Mouse (Mus musculus) CD8-positive naive resting alpha-beta T cell, adult 2 months (primary cell): Measurements from ENCODE around the gene Vps11.
A peak's percentile ranks its signal among the peaks of the same experiment; 100 is the strongest.
"Not testable (repeated sequence)": the region's sequence is repeated elsewhere in the genome, so short reads cannot be mapped to it uniquely, and the experiment has no call there.

ENCODE experiments used
- DNase-seq, 2 experiments: peaks; one replicate each; pipeline ENCODE4 v3.0.0; 2022; ENCODE audit warnings: low read depth in 2 of 2, low spot score in 2 of 2

Gene Vps11

DNA sequence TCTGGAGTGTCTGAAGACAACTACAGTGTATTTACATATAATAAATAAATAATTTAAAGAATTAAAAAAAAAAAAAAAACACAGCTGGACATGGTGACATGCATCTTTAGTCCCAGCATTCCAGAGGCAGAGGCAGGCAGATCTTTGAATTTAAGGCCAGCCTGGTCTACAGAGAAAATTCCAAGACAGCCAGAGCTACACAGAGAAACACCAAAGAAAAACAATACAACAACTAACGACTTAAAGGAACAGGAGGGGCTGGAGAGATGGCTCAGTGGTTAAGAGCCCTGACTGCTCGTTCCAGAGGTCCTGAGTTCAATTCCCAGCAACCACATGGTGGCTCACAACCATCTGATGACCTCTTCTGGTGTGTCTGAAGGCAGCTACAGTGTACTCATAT lies 15.9 kb upstream of the Vps11 start:
- DNase-seq, result not testable (repeated sequence)

DNA sequence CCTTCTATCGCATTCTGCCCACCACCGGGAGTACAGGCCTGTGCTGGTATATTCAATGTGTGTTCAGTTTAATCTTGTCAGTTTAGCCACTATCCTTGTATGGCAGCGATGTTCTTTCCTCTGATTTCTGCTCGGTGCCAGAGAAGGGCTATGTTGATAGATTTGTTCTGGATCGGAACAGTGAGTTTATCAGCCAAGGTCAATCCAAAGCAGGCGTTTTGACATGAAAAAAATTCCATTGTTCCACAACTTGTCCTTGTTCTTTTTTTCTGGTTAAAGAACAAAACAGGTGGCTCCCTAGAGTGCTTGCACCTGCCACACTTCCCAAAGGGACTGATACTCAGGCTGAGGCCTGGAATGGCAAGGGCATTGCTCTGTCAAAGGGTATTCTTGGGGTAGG lies 14.7 kb upstream of the Vps11 start:
- no peak for DNase-seq

DNA sequence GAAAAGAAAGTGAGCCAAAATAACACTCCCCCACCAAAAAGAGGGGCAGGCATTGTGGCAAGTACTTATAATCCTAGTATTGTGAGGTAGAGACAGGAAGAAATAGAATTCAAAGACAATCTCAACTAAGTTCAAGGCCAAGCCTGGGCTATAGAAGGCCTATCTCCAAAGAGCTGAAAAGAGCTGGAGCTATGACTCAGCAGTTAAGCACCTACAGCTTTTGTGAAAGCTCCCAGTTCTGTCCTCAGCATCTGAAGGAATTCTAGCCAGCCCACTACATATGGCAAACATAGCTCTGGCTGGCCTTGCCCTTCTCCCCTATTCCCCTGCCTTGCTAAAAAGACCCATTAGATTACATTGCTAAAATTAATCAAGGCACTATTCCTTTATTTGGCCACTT lies 11.9 kb upstream of the Vps11 start:
- no peak for DNase-seq

DNA sequence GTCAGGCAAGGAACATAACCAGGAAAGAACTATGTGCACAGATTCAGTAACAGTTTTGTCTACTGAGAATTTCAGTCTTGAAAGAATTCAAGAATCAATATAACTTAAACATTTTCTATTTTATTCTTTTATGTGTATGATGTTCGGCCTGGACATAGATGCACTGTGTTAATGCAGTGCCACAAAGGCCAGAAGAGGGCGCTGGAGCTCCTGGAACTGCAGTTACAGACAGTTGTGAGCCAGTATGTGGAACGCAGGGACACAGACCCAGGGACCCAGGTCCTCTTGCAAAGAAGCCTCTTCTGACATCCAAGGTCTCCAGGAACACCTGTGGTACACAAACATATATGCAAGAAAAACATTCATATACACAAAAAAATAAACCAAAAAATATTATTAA lies 3.0 kb upstream of the Vps11 start:
- peak; percentile 17 to 47 for DNase-seq

DNA sequence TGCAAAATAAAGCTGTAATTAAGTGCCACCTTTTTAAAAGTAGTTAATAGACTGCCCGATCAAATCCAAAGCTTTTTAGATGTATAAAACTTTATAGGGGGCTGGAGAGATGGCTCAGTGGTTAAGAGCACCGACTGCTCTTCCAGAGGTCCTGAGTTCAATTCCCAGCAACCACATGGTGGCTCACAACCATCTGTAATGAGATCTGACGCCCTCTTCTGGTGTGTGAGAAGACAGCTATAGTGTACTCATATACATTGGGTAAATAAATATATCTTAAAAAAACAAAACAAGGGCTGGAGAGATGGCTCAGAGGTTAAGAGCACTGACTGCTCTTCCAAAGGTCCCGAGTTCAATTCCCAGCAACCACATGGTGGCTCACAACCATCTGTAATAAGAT lies 461 bp upstream of the Vps11 start:
- not testable (repeated sequence) for DNase-seq

DNA sequence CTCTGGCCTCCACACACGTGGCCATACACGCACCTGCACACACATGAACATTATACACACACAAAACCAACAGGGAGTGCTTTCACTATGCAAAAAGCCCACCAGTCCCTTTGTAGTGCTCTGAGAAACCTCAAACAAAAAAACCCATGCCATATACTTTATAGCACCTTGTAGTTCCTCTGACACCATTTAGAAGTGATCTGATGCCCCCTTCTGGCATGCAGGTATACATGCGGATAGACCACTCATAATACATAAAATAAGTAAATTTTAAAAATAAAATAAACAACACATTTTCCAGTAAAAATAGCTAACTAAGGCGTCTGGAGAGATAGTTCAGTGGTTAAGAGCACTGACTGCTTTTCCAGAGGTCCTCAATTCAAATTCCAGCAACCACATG lies 4.3 kb downstream of the Vps11 start:
- peak in 1 of 2 experiments; percentile 43 for DNase-seq

DNA sequence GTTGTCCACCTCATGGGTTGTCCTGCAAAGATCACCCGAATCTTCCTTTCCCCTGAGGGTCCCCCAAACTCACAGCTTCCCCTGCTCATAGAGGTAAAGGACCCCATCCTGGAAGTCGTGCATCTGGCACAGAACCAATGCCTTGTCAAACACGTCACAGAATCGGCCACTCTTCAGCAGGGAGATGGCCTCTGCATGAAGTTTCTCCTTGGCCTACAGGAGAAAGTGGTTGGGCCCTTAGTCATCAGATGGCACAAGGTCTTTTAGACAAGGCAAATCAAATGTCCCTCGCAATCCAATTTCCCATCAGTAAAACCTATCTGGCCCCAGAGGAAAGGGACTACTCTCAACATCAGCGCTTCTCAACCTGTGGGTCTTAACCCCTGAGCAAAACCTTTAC lies 8.3 kb downstream of the Vps11 start:
- DNase-seq, result no peak

DNA sequence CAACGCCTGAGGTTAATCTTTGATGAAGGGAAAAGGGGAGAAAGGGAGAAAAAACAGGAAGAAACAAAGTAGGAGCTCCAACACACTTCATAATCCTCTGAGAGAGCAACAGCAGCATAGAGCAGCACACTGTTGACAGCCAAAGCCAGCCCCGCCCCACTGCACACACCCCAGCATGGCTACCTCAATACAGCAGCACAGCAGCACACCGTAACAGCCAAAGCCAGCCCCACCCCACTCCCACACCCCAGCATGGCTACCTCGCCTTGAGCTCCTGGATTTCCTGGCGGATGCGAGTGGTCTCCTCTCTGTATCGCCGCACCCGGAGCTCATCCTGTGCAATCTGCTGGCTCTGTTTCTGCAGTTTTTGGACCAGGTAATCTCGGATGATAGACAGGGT lies 9.1 kb downstream of the Vps11 start:
- DNase-seq, result no peak

DNA sequence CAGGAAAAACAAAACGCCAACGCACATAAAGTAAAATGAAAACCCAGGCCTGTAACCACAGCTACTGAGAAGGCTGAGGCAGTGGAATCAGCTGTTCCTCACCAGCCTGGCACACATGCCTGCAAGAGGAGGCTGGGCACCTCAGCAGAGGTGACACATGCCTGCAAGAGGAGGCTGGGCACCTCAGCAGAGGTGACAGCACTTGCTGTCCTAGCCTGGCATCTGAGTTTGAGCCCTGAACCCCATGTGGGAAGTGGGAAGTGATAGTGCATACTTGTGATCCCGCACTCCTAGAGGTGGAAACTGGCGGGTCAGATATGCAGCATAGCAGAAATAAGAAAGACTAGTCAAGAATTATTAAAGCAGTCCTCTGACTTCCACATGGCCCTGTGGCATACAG lies 10.1 kb downstream of the Vps11 start:
- no peak for DNase-seq

DNA sequence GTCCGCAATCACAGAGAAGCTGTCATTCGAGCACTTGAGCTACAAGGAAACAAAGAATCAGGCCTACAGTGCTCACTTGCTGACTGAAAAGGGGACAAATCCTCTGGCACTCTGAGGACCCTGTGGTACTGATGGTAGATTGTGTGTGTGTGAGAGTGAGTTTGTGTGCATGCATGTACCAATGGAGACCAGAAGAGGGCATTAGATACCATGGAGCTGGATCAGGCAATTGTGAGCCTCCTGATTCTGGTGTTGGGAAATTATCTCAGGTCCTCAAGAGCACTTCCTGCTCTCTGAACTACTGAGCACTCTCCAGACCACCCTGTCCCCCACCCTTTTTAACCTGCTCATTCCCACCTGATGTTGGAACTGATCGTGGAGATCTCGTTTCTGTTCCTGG lies 12.9 kb downstream of the Vps11 start:
- DNase-seq, result no peak

DNA sequence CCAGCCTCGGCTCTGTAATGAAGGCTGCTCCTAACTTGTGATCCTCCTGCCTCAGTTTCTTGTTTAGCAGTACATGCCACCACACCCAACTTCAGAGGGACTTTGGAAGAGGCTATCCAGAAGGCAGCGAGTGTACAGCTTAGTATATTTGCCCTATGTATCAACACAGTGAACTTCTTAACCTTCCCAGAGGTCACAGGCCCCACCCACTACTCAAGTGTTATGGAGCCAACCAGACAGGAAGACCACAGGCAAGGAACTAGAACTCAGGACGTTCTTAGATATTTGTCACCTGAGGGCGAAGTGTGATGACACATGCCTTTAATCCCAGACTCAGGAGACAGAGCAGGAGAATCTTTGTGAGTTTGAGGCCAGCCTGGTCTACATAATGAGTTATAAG lies 13.8 kb downstream of the Vps11 start:
- DNase-seq, result no peak

DNA sequence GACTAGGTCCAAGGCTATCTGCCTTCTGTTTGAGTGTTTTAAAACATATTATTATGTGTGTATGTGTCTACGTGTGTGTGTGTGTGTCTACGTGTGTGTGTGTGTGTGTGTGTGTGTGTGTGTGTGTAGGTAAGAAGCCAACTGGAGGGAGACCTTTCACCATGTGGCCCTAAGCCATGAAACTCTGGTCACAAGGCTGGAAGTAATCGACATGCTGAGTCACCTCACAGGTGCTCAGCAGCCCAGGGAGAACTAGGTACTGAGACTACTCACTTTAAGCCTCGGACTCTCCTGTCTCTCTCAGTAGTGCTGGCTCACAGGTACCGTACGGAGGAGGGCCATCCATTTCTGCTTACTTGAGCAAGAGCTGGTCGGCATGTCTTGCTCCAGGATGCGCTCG lies 14.3 kb downstream of the Vps11 start:
- DNase-seq, result no peak

DNA sequence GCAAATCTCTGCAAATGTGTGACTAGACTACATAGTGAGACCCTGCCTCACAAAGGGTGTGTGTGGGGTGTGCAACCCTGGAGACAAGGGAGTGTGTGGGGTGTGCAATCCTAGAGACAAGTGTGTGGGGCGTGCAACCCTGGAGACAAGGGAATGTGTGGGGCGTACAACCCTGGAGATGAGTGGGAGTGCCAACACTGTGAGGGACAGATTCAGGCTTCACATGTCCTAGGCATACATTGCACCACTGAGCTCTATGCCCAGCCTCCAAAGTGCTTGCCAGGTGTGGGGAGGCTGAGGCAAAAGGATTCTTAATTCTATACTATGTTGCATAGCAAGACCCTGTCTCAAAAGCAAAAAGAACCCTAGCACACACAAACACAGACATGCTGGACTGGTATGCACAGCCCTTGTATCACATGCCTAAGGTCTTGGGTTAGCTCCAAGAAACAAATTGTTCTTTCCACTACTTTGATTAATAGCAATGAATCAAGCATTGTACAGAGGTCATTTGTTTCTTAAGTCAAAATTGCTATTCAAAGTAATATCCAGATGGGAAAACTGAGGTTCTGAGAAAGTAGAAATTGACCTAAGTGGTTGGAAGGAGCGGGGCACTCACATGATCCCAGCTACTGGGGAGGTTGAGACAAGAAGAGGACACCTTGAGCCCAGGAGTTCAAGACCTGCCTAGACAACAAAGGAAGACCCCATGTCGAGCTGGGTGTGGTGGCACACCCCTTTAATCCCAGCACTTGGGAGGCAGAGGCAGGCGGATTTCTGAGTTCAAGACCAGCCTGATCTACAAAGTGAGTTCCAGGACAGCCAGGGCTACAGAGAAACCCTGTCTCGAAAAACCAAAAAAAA lies 15.7 kb downstream of the Vps11 start:
- DNase-seq, result no peak

DNA sequence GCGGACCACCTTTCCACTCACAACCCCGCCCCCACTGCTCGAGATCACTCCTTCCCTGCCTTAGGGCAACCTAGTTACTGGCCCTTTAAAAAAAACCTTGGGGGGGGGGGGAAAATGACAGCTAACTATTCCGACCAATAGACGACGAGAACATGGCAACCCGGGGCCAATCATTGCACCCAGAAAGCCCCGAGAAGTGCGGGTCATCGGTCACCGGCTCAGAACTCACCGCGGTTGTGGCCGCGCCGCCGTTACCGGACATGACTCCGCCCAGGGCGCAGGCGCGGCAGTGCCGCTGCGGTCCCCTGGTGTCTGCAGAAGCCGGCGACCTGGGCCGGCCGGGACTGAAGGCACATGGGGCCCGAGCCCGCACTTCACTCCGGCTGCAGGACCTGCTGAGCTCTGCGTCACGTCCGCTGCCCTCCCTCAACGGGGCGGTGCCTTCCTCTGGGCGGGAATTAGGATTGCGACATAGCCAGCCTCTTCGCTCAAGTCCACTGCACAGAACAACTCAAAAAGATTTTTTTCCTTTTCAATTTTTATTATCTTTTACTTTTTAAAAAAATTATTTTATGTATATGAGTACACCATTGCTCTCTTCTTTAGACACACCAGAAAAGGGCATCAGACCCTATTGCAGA lies 17.6 kb downstream of the Vps11 start, which contains the start of gene Hmbs:
Gene Hmbs, minus strand, starts transcription at position 448 of the 641 bp plus-strand sequence.
- DNase-seq, result peak; percentile 68 to 84

DNA sequence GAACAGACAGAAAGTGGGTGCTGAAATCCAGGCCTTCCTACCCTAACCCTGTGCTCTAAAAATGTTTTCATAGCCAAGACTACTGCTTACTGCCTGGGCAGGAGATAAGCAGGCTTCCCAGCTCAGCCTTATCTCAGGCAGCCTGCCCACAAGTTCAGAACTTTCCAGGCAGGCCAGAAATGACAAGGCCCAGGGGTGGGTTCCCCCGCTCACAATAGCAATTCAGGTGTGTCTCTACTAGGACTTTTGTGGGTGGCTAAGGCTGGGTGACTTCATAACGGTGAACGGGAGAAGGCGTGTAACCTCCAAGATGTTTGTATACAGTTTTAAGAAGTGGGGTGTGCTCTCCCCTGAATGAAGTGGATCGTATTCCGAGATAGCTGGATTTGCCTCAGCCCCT lies 18.2 kb downstream of the Vps11 start:
- DNase-seq, result no peak

DNA sequence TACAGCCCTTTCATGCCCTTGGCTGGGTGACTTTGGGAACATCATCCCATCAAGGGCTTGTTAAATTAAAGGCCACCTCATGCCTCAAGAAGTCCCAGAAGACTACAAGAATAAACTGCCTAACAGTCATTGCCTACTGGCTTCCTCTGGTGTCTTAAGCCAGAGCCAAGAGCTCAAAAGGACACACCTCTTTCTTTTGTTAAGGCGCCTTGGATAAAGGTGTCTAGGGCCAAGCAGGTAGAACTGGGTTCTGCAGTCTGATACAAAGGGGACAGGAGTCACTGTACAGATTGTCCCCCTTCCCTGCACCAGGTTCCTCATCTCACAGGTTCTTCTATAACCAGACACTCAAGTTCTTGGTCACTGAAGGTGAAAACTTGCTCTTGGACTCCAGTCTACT lies 18.9 kb downstream of the Vps11 start:
- DNase-seq, result no peak

DNA sequence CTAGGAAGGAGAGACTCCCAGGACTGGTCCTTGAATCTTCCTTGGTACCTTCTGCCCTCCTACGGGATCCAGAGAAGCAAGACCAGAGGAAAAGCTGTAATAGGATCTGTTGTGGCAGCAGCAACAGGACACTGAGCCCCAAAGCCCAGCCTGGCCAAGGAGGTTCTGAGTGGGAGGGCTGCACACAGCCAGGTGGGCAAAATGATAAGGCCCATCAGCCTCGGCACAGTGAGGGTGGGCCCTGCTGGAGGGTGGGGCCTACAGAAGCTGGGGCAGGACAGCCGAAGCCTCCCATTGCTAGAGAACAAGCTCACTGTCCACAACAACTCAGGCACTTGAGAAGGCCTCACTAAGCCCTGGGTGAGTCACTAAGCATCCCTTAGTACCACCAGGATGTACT lies 19.3 kb downstream of the Vps11 start:
- DNase-seq, result no peak

DNA sequence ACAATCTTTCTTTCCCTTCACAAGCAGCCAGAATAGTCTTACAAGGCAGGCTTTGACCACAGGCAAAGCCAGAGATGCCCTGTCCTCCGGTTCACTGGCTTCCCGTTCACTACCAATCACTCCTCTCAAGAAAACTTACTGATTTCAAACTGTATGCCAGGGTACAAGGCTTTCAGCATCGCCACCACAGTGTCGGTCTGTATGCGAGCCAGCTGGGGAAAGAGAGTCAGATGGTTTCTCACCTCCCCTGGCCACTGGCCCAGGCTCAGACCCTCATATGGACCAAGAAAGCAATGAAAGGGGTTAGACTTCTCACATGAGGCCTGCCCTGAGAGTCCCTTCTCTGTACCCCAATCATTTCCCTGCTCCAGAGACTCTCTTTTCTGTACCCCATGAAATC lies 20.0 kb downstream of the Vps11 start:
- DNase-seq, result no peak

DNA sequence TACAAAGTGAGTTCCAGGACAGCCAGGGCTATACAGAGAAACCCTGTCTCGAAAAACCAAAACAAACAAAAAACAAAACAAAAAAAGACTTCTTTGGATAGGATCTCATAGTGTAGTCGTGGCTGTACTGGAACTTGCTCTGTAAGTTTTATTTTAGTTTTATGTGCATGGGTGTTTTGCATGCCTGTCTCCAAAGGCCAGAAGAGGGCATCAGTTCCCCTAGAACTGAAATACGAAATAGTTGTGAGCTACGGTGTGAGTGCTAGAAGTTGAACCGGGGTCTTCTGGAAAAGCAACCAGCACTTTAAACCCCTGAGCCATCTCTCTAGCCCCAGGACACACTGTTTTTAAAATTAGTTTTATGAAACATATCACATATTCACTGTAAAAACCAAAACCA lies 22.9 kb downstream of the Vps11 start:
- DNase-seq, result no peak

DNA sequence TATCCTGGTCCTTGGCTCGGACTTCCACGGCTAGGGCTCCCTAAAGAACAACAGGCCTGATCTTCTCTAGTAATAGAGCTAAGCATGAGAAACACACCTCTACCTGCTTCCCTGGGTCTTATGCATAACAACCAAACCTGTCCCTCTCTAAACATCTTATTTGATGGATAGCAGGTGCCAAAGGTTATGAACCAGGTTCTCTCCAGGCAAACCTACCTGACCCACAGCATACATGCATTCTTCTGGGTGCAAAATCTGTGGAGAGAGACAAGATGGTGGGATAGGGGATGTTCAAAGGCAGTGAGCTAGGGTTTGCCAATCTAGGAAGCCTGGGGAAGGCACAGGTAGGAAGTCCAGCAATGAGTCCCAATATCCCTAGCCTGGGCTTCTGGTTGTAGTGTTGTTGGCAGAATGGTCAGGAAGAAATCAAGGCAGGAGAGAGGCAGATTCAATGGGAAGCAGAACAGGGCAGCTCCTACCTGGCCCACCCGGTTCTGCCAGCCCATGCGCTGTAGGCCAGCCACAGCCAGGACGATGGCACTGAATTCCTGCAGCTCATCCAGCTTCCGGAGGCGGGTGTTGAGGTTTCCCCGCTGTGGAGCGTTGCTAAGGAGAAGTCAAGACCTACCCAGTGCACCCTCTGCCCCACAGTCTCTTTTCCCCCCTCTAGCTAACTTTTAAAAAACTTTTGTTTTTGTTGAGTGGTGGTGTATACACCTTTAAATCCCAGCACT lies 23.9 kb downstream of the Vps11 start:
- DNase-seq, result no peak

DNA sequence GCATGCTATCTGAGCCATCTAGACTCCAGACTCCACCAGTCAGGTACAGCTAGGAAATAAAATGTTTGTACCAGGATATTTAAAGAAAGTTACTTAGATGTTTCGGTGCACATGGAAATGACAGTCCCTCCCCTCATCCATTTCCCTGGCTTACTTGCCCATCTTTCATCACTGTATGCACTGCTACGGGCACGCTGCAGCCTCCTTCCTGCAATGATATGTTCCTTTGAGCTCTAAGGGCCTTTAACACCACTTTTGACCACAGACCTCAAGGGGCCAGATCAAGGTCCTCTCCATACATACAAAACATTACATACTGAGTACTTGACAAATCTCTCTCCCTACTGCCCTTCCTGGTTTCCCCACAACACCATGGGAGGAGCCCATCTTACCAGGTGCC lies 24.5 kb downstream of the Vps11 start:
- no peak for DNase-seq

DNA sequence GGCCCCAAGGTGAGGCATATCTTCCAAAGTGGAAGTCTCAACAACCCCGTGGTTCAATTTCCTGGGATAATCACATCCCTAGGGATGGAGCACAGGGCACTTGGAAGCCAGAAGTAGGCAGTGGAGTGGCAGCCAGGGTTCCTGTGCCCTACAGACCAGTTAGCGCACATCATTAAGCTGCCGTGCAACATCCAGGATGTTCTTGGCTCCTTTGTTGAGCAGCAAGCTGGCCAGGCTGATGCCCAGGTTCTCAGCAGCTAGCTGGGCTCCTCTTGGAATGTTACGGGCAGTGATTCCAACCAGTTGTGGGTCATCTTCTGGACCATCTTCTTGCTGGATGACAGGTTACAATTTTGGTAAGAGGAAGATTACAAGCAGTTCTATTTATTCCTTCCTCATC lies 25.0 kb downstream of the Vps11 start:
- DNase-seq, result not testable (repeated sequence)
